In genomic region chr14:86684585-86685503, GRCm38 (mm10) we compare ENCODE assay signal across 11 mouse cellular contexts.
A peak's percentile ranks its signal among the peaks of the same experiment; 100 is the strongest.
DNase-seq lines count a peak whose midpoint lies in the region; ATAC-seq lines count a peak whose summit lies in the region.
"Had no signal": no experiment of that assay in that cellular context is flagged by ENCODE, and none has a peak within 500 bp of the region (broad histone marks: within the 10 kb centered on the region; RNA-seq: fewer than 3 reads in every experiment).

No protein-coding gene starts in this region.

- H3K9me3 ChIP-seq in kidney, embryonic 16.5 days (ENCODE audit: low read length): no peaks in the 10 kb centered on the region
- no peaks in the 10 kb centered on the region for H3K9me3 ChIP-seq in forebrain, embryonic 15.5 days
- H3K9me3 ChIP-seq in lung, embryonic 16.5 days (ENCODE audit: control insufficient read depth, low read length): no peaks in the 10 kb centered on the region
- no peaks in the 10 kb centered on the region for H3K9me3 ChIP-seq in neural tube, embryonic 13.5 days
- H3K9me3 ChIP-seq: megakaryocyte, embryonic 14.5 days had no signal

- 52% methylated on average over 11 of the region's 11 CpGs for WGBS in kidney, embryonic 16.5 days
- WGBS in forebrain, embryonic 15.5 days: 40% methylated on average over 11 of the region's 11 CpGs
- WGBS in lung, embryonic 16.5 days: 20% methylated on average over 11 of the region's 11 CpGs
- 37% methylated on average over 11 of the region's 11 CpGs for WGBS in neural tube, embryonic 13.5 days

- no peaks in the 10 kb centered on the region for H3K27me3 ChIP-seq in kidney, embryonic 16.5 days (ENCODE audit: insufficient read depth, low read length)
- H3K27me3 ChIP-seq in forebrain, embryonic 15.5 days: no peaks in the 10 kb centered on the region
- H3K27me3 ChIP-seq in lung, embryonic 16.5 days (ENCODE audit: control insufficient read depth, insufficient read depth, low read depth, low read length): no peaks in the 10 kb centered on the region
- H3K27me3 ChIP-seq in neural tube, embryonic 13.5 days: no peaks in the 10 kb centered on the region
- H3K27me3 ChIP-seq: megakaryocyte, embryonic 14.5 days had no signal

- H3K4me2 ChIP-seq in kidney, embryonic 16.5 days (replicated peaks; ENCODE audit: low read depth, low read length): no peak overlapping the region
- no peak overlapping the region for H3K4me2 ChIP-seq in forebrain, embryonic 15.5 days (replicated peaks)
- 0 out of 2 replicates have a peak overlapping the region, but pooled peaks have one; percentile 10 for H3K4me2 ChIP-seq in lung, embryonic 16.5 days (ENCODE audit: low read depth, low read length)
- 0 out of 2 replicates have a peak overlapping the region, but pooled peaks have one; percentile 9 for H3K4me2 ChIP-seq in neural tube, embryonic 13.5 days

- no peak for ATAC-seq in kidney, embryonic 16.5 days (ENCODE audit: low FRiP score, low TSS enrichment)
- ATAC-seq in forebrain, embryonic 15.5 days (replicated peaks): peak; percentile 63
- peak; percentile 54; the same call in 1 of the 2 replicates for ATAC-seq in lung, embryonic 16.5 days (ENCODE audit: low read depth)
- ATAC-seq in neural tube, embryonic 13.5 days (ENCODE audit: low read depth): peak; percentile 79

- no peak overlapping the region for H3K27ac ChIP-seq in kidney, embryonic 16.5 days (ENCODE audit: low read length)
- H3K27ac ChIP-seq in forebrain, embryonic 15.5 days (replicated peaks): peak overlapping the region; percentile 67
- peak overlapping the region; percentile 59 for H3K27ac ChIP-seq in lung, embryonic 16.5 days (ENCODE audit: low read length)
- H3K27ac ChIP-seq in neural tube, embryonic 13.5 days (replicated peaks): peak overlapping the region; percentile 49

- no peak overlapping the region for H3K4me3 ChIP-seq in kidney, embryonic 16.5 days (ENCODE audit: low read length)
- no peak overlapping the region for H3K4me3 ChIP-seq in forebrain, embryonic 15.5 days
- H3K4me3 ChIP-seq in lung, embryonic 16.5 days (ENCODE audit: low read length): no peak overlapping the region
- no peak overlapping the region for H3K4me3 ChIP-seq in neural tube, embryonic 13.5 days
- H3K4me3 ChIP-seq: megakaryocyte, embryonic 14.5 days had no signal

- DNase-seq in kidney, adult 9 months: peak; percentile 37
- DNase-seq in right cerebral cortex, postnatal 36 days (ENCODE audit: low spot score in 2 of 2): no peak
- no peak for DNase-seq in heart, adult 8-10 months (ENCODE audit: low spot score)
- no peak for DNase-seq in gastrocnemius, adult 18-20 months (ENCODE audit: low spot score)
- DNase-seq: heart, postnatal 36 days; thymus, postnatal 14 days had no signal

- H3K9ac ChIP-seq in kidney, embryonic 16.5 days (replicated peaks; ENCODE audit: low read length): no peak overlapping the region
- peak overlapping the region; percentile 13; the same call in 1 of the 2 replicates for H3K9ac ChIP-seq in forebrain, embryonic 15.5 days (replicated peaks)
- H3K9ac ChIP-seq in lung, embryonic 16.5 days (ENCODE audit: low read length): no peak overlapping the region
- no peak overlapping the region for H3K9ac ChIP-seq in neural tube, embryonic 13.5 days

- H3K36me3 ChIP-seq in kidney, embryonic 16.5 days (ENCODE audit: insufficient read depth, low read length): no peaks in the 10 kb centered on the region
- H3K36me3 ChIP-seq in forebrain, embryonic 15.5 days: no peaks in the 10 kb centered on the region
- no peaks in the 10 kb centered on the region for H3K36me3 ChIP-seq in lung, embryonic 16.5 days (ENCODE audit: control insufficient read depth, insufficient read depth, low read length)
- H3K36me3 ChIP-seq in neural tube, embryonic 13.5 days: no peaks in the 10 kb centered on the region

- 0 out of 2 replicates have a peak, but pooled peaks cover 5% of the 10 kb centered on the region for H3K4me1 ChIP-seq in kidney, embryonic 16.5 days (ENCODE audit: insufficient read depth, low read length)
- peaks cover 15% of the 10 kb centered on the region for H3K4me1 ChIP-seq in forebrain, embryonic 15.5 days
- H3K4me1 ChIP-seq in lung, embryonic 16.5 days (replicated peaks; ENCODE audit: control insufficient read depth, insufficient read depth, low read length): peaks cover 12% of the 10 kb centered on the region
- H3K4me1 ChIP-seq in neural tube, embryonic 13.5 days (replicated peaks): peaks cover 12% of the 10 kb centered on the region
- H3K4me1 ChIP-seq: megakaryocyte, embryonic 14.5 days had no signal

Comparison
In these comparisons a context has a peak if more than half of its experiments do, and no peak if none do; other contexts are left out.
1. H3K4me2 ChIP-seq: peak in lung, embryonic 16.5 days (single experiment) and neural tube, embryonic 13.5 days (single experiment); none in kidney, embryonic 16.5 days (single experiment) and forebrain, embryonic 15.5 days (single experiment).